Mouse (Mus musculus) stomach, embryonic 16.5 days (tissue): ENCODE data around the gene Kndc1. TPM values are rescaled to one million over a fixed set of nuclear protein-coding genes. Genes with fewer than 3 reads are reported as not detected.

Experiments
- ATAC-seq: fragments of 200-750 bp; cut with Nextera tagmentation; 2 replicates; pipeline ENCODE4 v1.8.0; 2017; ENCODE audit warnings: moderate number of reproducible peaks, moderate TSS enrichment; ENCODE audit not compliant: insufficient read depth, low FRiP score
- H3K27ac ChIP-seq: fragments of 300-500 bp; sonication (generic); 2 replicates; pipeline ENCODE4 v1.5.1; 2014; ENCODE audit warnings: low read length
- H3K27me3 ChIP-seq: fragments of 300-500 bp; sonication (generic); 2 replicates; pipeline ENCODE4 v1.6.1; 2014; ENCODE audit warnings: low read length, control low read depth, mixed read lengths; ENCODE audit not compliant: control insufficient read depth, insufficient read depth
- H3K36me3 ChIP-seq: fragments of 300-500 bp; sonication (generic); 2 replicates; pipeline ENCODE4 v1.6.1; 2014; ENCODE audit warnings: low read length; ENCODE audit not compliant: control insufficient read depth, insufficient read depth
- H3K4me1 ChIP-seq: fragments of 300-500 bp; sonication (generic); 2 replicates; pipeline ENCODE4 v1.6.1; 2014; ENCODE audit warnings: low read length, control low read depth, mixed read lengths; ENCODE audit not compliant: control insufficient read depth, insufficient read depth
- H3K4me2 ChIP-seq: fragments of 300-500 bp; sonication (generic); 2 replicates; pipeline ENCODE4 v1.6.1; 2014; ENCODE audit warnings: low read depth, low read length, mixed read lengths
- H3K4me3 ChIP-seq: fragments of 300-500 bp; sonication (generic); replicated peaks from 2 replicates; pipeline ENCODE4 v1.5.1; 2014; ENCODE audit warnings: mild to moderate bottlenecking, low read length
- H3K9ac ChIP-seq: fragments of 300-500 bp; sonication (generic); 2 replicates; pipeline ENCODE4 v1.6.1; 2014; ENCODE audit warnings: low read length
- H3K9me3 ChIP-seq: fragments of 300-500 bp; sonication (generic); replicated peaks from 2 replicates; pipeline ENCODE4 v1.6.1; 2016; ENCODE audit warnings: low read length, control low read depth; ENCODE audit not compliant: control insufficient read depth
- WGBS: fragments of 180-500 bp; shearing (Covaris S2); extraction: QIAGEN DNeasy Blood & Tissue Kit; methylation state at CpG from one replicate; pipeline ENCODE4 v1.1.7; 2014; 5-methylcytosine and 5-hydroxymethylcytosine counted together
- polyA plus RNA-seq: library from polyadenylated mRNA; unstranded; fragments of >200 nt; fragmentation: Nextera tagmentation; extraction: Ambion mirVana; gene quantifications from 2 replicates; pipeline ENCODE4 v1.2.1, GENCODE M21; 2015

The Kndc1 gene
- polyA plus RNA-seq, 1 experiment from 2014 or later, result 0.22 TPM

DNA sequence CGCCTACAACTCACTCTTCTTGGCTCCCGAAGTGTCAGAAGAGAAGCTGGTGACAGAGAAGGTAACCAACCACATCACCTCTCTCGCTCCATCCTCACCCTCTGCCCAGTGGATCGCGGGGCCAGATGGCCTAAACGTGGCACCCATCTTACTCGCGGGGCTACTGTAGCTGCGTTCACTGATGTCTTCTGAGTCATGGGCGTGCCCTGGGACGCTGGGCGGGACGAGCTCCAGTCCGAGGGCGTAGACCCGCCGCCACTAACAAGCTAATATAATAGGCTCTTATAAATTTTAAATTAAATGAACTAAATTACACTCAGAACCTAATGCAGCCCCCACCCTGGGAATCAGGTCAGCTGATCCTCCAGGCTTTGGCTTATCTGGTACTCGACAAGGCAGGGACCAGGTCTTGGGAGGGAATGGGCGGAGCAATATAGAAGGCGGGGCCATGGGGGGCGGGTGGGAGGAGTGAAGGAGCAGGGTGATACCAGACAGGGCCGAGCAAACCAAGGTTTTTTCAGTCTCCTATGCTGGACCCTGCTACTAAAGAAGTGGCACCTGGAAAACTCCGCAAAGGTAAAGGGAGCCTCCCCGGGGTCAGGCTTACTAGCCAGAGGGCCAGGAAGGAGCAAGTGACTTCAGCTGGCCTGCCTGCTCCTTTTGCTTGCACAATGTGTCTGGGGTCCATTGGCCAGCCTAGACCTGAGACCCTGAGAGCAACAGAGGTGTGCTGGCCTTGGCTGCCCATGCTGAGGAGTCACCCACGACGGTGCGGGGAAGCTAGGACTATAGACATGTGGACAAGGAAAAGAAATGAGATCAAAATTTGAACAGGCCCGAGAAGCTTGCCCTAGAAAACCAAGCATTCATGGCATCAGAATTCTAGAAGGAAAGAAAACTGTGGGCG lies 19.9 kb downstream of the Kndc1 start:
- no peak overlapping the region for H3K27ac ChIP-seq
- H3K9ac ChIP-seq, result no peak overlapping the region; the same call in 1 of the 2 replicates
- peak overlapping the region; percentile 46 for H3K4me3 ChIP-seq
- WGBS, result 13% methylated on average over 29 of the region's 29 CpGs
- peak; percentile 70 for ATAC-seq
- H3K4me2 ChIP-seq, result peak overlapping the region; percentile 63
- H3K36me3 ChIP-seq, result no peaks in the 10 kb centered on the region
- no peaks in the 10 kb centered on the region for H3K9me3 ChIP-seq
- H3K27me3 ChIP-seq, result peaks cover 3% of the 10 kb centered on the region
- peaks cover 8% of the 10 kb centered on the region; the same call in 1 of the 2 replicates for H3K4me1 ChIP-seq

DNA sequence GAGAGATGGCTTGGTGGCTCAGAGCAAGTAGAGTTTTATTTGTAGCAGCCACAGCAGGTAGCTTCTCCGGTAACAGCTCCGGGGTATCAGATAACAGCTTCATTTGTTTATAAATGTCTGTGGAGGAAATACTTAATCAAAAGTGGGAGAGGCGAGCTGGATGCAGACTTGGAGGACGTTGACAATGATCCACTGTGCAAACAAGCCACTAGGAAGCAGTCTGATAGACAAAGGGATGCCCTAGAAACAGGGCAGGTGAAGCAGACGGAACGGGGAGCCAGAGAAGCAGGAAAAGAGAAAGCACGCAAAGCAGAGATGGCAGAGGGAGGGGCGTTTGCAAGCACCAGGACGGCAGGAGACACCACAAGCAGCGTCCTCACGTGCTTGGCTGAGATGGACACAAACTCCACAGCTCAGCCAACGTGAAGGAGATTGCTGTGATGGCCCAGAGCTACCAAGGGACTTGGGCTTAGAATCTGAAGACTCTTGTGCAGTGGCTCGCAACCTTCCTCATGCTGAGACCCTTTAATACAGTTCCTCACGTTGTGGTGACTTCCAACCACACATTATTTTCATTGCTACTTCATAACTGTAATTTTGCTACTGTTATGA lies 21.3 kb downstream of the Kndc1 start:
- no peak for ATAC-seq
- H3K36me3 ChIP-seq, result no peaks in the 10 kb centered on the region
- WGBS, result 5% methylated on average over 14 of the region's 14 CpGs
- H3K4me1 ChIP-seq, result peaks cover 5% of the 10 kb centered on the region; the same call in 1 of the 2 replicates
- no peak overlapping the region for H3K4me3 ChIP-seq
- peak overlapping the region; percentile 16; the same call in 1 of the 2 replicates for H3K4me2 ChIP-seq
- no peak overlapping the region for H3K27ac ChIP-seq
- H3K9me3 ChIP-seq, result no peaks in the 10 kb centered on the region
- no peak overlapping the region for H3K9ac ChIP-seq
- H3K27me3 ChIP-seq, result peaks cover 3% of the 10 kb centered on the region

DNA sequence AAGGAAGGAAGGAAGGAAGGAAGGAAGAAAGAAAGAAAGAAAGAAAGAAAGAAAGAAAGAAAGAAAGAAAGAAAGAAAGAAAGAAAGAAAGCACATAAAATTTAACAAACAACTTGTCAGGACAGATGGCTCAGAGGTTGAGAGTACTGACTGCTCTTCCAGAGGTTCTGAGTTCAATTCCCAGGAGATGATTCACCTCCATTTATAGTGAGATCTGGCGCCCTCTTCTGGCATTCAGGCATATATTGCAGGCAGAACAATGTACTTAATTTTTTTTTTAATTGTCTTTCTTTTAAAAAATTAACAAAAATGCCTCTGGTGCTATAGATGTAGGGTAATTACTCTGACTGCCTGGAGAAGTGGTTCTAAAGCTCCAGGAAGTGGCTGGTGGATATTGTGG lies 21.8 kb downstream of the Kndc1 start:
- Histone ChIP-seq H3K36me3 (no peaks in the 10 kb centered on the region), H3K4me1 (peaks cover 5% of the 10 kb centered on the region; the same call in 1 of the 2 replicates), H3K4me2 (no peak overlapping the region), H3K27ac (no peak overlapping the region), H3K9ac (no peak overlapping the region), H3K9me3 (no peaks in the 10 kb centered on the region), H3K27me3 (peaks cover 3% of the 10 kb centered on the region), H3K4me3 (no peak overlapping the region)
- ATAC-seq, result no peak
- 0% methylated on average over 1 of the region's 1 CpGs for WGBS

DNA sequence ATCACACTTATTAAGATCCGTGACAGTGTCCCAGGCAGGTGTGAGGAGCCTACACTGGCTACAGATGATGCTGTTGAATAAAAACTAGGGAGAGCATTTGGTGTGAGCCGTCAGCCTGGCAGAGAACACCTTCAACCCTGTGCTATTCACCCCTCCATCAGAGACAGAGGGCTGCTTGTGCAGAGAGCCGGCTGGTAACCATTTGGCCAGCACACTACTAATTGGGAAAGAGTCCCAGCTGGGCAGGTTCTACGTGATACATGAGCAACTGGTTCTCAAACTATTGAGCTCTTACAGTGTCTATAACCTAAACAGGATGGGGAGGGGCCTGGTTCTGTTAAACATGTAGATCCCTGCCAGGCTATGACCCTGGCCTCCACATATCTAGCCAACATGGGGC lies 23.8 kb downstream of the Kndc1 start:
- no peaks in the 10 kb centered on the region for H3K36me3 ChIP-seq
- 71% methylated on average over 4 of the region's 4 CpGs for WGBS
- no peak for ATAC-seq
- no peak overlapping the region for H3K27ac ChIP-seq
- peaks cover 5% of the 10 kb centered on the region; the same call in 1 of the 2 replicates for H3K4me1 ChIP-seq
- H3K4me2 ChIP-seq, result no peak overlapping the region
- H3K9ac ChIP-seq, result no peak overlapping the region
- no peaks in the 10 kb centered on the region for H3K9me3 ChIP-seq
- no peaks in the 10 kb centered on the region; the same call in none of the 2 replicates for H3K27me3 ChIP-seq
- H3K4me3 ChIP-seq, result no peak overlapping the region

DNA sequence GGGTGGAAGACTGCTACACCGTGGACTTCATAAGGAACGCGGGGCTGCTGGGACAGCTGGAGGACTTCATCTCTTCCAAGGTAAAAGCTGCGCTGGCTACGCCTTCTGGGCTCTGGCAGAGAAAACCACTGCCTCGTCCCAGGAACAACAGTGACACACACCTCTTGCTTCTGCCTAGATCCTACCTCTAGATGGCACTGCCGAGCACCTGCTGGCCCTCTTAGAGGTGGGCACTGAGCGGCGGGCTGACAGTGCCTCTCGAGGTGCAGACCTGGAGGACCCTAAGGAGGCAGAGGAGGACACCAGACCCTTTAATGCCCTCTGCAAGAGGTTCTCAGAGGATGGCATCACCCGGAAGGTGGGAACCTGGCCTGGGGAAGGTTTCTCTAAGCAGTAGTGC lies 36.2 kb downstream of the Kndc1 start:
- Histone ChIP-seq H3K9me3 (no peaks in the 10 kb centered on the region), H3K36me3 (no peaks in the 10 kb centered on the region), H3K4me1 (no peaks in the 10 kb centered on the region), H3K4me2 (no peak overlapping the region), H3K27me3 (no peaks in the 10 kb centered on the region), H3K27ac (no peak overlapping the region), H3K4me3 (no peak overlapping the region), H3K9ac (no peak overlapping the region)
- WGBS, result 14% methylated on average over 11 of the region's 11 CpGs
- peak; percentile 47; the same call in 1 of the 2 replicates for ATAC-seq

GRCm38 (mm10) chr7:139936705-139937104 lies 42.2 kb downstream of the Kndc1 start:
- H3K4me1 ChIP-seq, result no peaks in the 10 kb centered on the region
- peaks cover 4% of the 10 kb centered on the region; the same call in 1 of the 2 replicates for H3K27me3 ChIP-seq
- H3K9ac ChIP-seq, result no peak overlapping the region
- no peak overlapping the region for H3K27ac ChIP-seq
- H3K4me3 ChIP-seq, result no peak overlapping the region
- no peak for ATAC-seq
- no peaks in the 10 kb centered on the region for H3K9me3 ChIP-seq
- WGBS, result 86% methylated on average over 10 of the region's 10 CpGs
- no peaks in the 10 kb centered on the region for H3K36me3 ChIP-seq
- no peak overlapping the region for H3K4me2 ChIP-seq

GRCm38 (mm10) chr7:139937138-139937537 lies 42.6 kb downstream of the Kndc1 start:
- Histone ChIP-seq H3K4me1 (no peaks in the 10 kb centered on the region), H3K36me3 (no peaks in the 10 kb centered on the region), H3K4me3 (no peak overlapping the region), H3K27me3 (peaks cover 8% of the 10 kb centered on the region), H3K4me2 (no peak overlapping the region), H3K27ac (no peak overlapping the region), H3K9ac (no peak overlapping the region), H3K9me3 (no peaks in the 10 kb centered on the region)
- ATAC-seq, result peak; percentile 40; the same call in 1 of the 2 replicates
- 59% methylated on average over 3 of the region's 3 CpGs for WGBS

- Histone ChIP-seq H3K36me3 (no peaks in the 10 kb centered on the region), H3K4me3 (no peak overlapping the region), H3K4me1 (no peaks in the 10 kb centered on the region), H3K9me3 (no peaks in the 10 kb centered on the region), H3K4me2 (no peak overlapping the region), H3K9ac (no peak overlapping the region), H3K27ac (no peak overlapping the region), H3K27me3 (peaks cover 13% of the 10 kb centered on the region)
- no peak for ATAC-seq
- 57% methylated on average over 5 of the region's 5 CpGs for WGBS
Observed at GRCm38 (mm10) chr7:139937810-139938209, 43.3 kb downstream of the Kndc1 start.
